Mouse (Mus musculus) ES-E14 (cell line): ENCODE measurements at regions not wholly inside any gene's neighbourhood (a gene's known extent, or its start where the extent isn't known, plus 50 kb on each side); places are given as distances from the start of the nearest gene placed in this dataset.

ENCODE experiments used
- HCFC1 ChIP-seq: IDR thresholded peaks from 2 replicates; pipeline ENCODE4 v1.6.1; 2012; ENCODE audit warnings: low read length, inconsistent platforms, borderline replicate concordance; ENCODE audit not compliant: insufficient read depth
- ZC3H11A ChIP-seq: IDR thresholded peaks from 2 replicates; pipeline ENCODE4 v1.6.1; 2012; ENCODE audit warnings: low read depth, mild to moderate bottlenecking, inconsistent platforms, low read length, borderline replicate concordance

DNA sequence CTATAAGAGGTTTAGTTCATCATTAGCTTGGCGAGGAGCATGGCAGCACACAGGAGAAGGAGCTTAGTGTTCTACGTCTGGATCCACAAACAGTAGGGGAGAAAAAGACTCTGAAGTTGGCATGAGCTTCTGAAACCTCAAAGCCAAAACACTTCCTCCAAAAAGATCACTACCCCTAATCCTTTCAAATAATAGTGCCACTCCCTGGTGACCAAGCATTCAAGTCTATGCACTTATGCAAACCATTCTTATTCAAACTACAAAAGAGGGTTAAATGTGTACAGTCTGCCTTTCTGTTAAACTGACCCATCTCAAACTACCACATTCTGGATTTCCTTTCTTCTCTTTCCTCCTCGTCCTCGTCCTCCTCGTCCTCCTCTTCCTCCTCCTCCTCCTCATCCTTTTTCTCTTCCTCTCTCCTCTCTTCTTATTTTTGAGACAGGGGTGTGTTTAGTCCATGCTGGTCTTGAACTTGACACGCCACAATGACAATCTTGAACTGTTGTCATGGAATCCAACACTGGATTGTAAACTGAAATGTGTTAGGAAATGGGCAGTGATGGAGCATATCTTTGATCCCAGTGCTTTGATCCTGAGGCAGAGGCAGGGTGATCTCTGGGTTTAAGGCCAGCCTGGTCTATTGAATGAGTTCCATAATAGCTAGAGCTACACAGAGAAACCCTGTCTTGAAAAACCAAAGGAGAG, 1645.9 kb downstream of the A830018L16Rik start:
- no peak for TF ChIP-seq ZC3H11A
- TF ChIP-seq HCFC1, result no peak
